9 mouse cellular contexts compared by ENCODE assay signal in genomic region chr4:136648922-136649479, GRCm38 (mm10). TPM values are rescaled to one million over a fixed set of nuclear protein-coding genes. Genes with fewer than 3 reads are reported as not detected.
DNase-seq lines count a peak whose midpoint lies in the region; ATAC-seq and TF ChIP-seq lines count a peak whose summit lies in the region.
"Had no signal": no experiment of that assay in that cellular context is flagged by ENCODE, and none has a peak within 500 bp of the region (broad histone marks: within the 10 kb centered on the region; RNA-seq: fewer than 3 reads in every experiment).

No protein-coding gene starts in this region.

- no peaks in the 10 kb centered on the region for H3K9me3 ChIP-seq in embryonic facial prominence, embryonic 14.5 days (ENCODE audit: control insufficient read depth, low read length)
- H3K9me3 ChIP-seq in heart, embryonic 11.5 days (replicated peaks; ENCODE audit: control insufficient read depth, low read length): peaks cover 3% of the 10 kb centered on the region; the same call in 1 of the 2 replicates
- no peaks in the 10 kb centered on the region for H3K9me3 ChIP-seq in kidney, postnatal 0 days (replicated peaks; ENCODE audit: low read length)
- no peaks in the 10 kb centered on the region for H3K9me3 ChIP-seq in neural tube, embryonic 11.5 days (ENCODE audit: control insufficient read depth, low read length)

- H3K4me3 ChIP-seq in embryonic facial prominence, embryonic 14.5 days (ENCODE audit: low read depth, low read length): peak overlapping the region; percentile 14; the same call in 1 of the 2 replicates
- peak overlapping the region; percentile 10; the same call in 1 of the 2 replicates for H3K4me3 ChIP-seq in heart, embryonic 11.5 days (ENCODE audit: low read depth, low read length)
- no peak overlapping the region for H3K4me3 ChIP-seq in kidney, postnatal 0 days (replicated peaks; ENCODE audit: low read depth, low read length)
- no peak overlapping the region for H3K4me3 ChIP-seq in liver, adult 2 months (ENCODE audit: insufficient read depth, low read depth, low read length)
- no peak overlapping the region for H3K4me3 ChIP-seq in neural tube, embryonic 11.5 days (ENCODE audit: low read depth, low read length)
- H3K4me3 ChIP-seq: erythroblast, embryonic 14.5 days had no signal

- WGBS in embryonic facial prominence, embryonic 14.5 days: 6% methylated on average over 11 of the region's 11 CpGs
- 13% methylated on average over 11 of the region's 11 CpGs for WGBS in heart, embryonic 11.5 days (ENCODE audit: insufficient replicate concordance)
- 4% methylated on average over 11 of the region's 11 CpGs for WGBS in kidney, postnatal 0 days
- WGBS in liver, adult 2 months: 21% methylated on average over 11 of the region's 11 CpGs
- WGBS in neural tube, embryonic 11.5 days: 11% methylated on average over 11 of the region's 11 CpGs

- H3K79me2 ChIP-seq in liver, adult 2 months (ENCODE audit: control insufficient read depth, insufficient read depth, low read length): no peaks in the 10 kb centered on the region

- H3K36me3 ChIP-seq in embryonic facial prominence, embryonic 14.5 days (ENCODE audit: control insufficient read depth, insufficient read depth, low read length): no peaks in the 10 kb centered on the region
- no peaks in the 10 kb centered on the region for H3K36me3 ChIP-seq in heart, embryonic 11.5 days (ENCODE audit: control insufficient read depth, insufficient read depth, low read length)
- no peaks in the 10 kb centered on the region for H3K36me3 ChIP-seq in kidney, postnatal 0 days (ENCODE audit: insufficient read depth, low read length)
- H3K36me3 ChIP-seq in liver, adult 2 months (ENCODE audit: control insufficient read depth, insufficient read depth, low read length): no peaks in the 10 kb centered on the region
- no peaks in the 10 kb centered on the region; the same call in 1 of the 2 replicates for H3K36me3 ChIP-seq in neural tube, embryonic 11.5 days (ENCODE audit: control insufficient read depth, insufficient read depth, low read length)

- peak; percentile 62 for DNase-seq in A20 (ENCODE audit: low read depth, low spot score)
- DNase-seq in adrenal gland, postnatal 25 days: peak; percentile 83
- peak; percentile 79 for DNase-seq in embryonic facial prominence, embryonic 14.5 days (ENCODE audit: low spot score)
- DNase-seq in kidney, postnatal 0 days (ENCODE audit: low spot score): peak; percentile 87
- DNase-seq in liver, adult 2 months (ENCODE audit: extremely low read depth, low read depth, low spot score): peak; percentile 22
- DNase-seq in neural tube, embryonic 11.5 days (ENCODE audit: low spot score): peak; percentile 85
- DNase-seq in testis, postnatal 10 days (ENCODE audit: low spot score): peak; percentile 96

- TF ChIP-seq POLR2A in liver, adult 2 months (IDR thresholded peaks at IDR 0.05; ENCODE audit: extremely low read depth, insufficient read depth, low read length): no peak

- peaks cover 13% of the 10 kb centered on the region for H3K4me1 ChIP-seq in embryonic facial prominence, embryonic 14.5 days (ENCODE audit: control insufficient read depth, insufficient read depth, low read length)
- peaks cover 18% of the 10 kb centered on the region for H3K4me1 ChIP-seq in heart, embryonic 11.5 days (ENCODE audit: control insufficient read depth, insufficient read depth, low read length)
- 0 out of 2 replicates have a peak, but pooled peaks cover 5% of the 10 kb centered on the region for H3K4me1 ChIP-seq in kidney, postnatal 0 days (replicated peaks; ENCODE audit: insufficient read depth, low read length)
- H3K4me1 ChIP-seq in liver, adult 2 months (ENCODE audit: control insufficient read depth, insufficient read depth, low read length): no peaks in the 10 kb centered on the region
- H3K4me1 ChIP-seq in neural tube, embryonic 11.5 days (ENCODE audit: control insufficient read depth, insufficient read depth, low read length): no peaks in the 10 kb centered on the region

- peak overlapping the region; percentile 50 for H3K4me2 ChIP-seq in embryonic facial prominence, embryonic 14.5 days (ENCODE audit: low read depth, low read length)
- H3K4me2 ChIP-seq in heart, embryonic 11.5 days: peak overlapping the region; percentile 49
- H3K4me2 ChIP-seq in kidney, postnatal 0 days (ENCODE audit: low read length): peak overlapping the region; percentile 24
- no peak overlapping the region for H3K4me2 ChIP-seq in neural tube, embryonic 11.5 days (ENCODE audit: low read depth)

- peak; percentile 38 for ATAC-seq in embryonic facial prominence, embryonic 14.5 days (ENCODE audit: low read depth)
- ATAC-seq in heart, embryonic 11.5 days (replicated peaks; ENCODE audit: insufficient number of reproducible peaks, low FRiP score, low TSS enrichment): no peak
- ATAC-seq in kidney, postnatal 0 days (replicated peaks; ENCODE audit: low FRiP score, low read depth): peak; percentile 53; the same call in 1 of the 2 replicates
- 0 out of 2 replicates have a peak, but pooled peaks have one; percentile 35 for ATAC-seq in neural tube, embryonic 11.5 days (ENCODE audit: insufficient read depth, low FRiP score, low TSS enrichment)

- no peaks in the 10 kb centered on the region for H3K27me3 ChIP-seq in embryonic facial prominence, embryonic 14.5 days (replicated peaks; ENCODE audit: control insufficient read depth, insufficient read depth, low read length)
- peaks cover 5% of the 10 kb centered on the region for H3K27me3 ChIP-seq in heart, embryonic 11.5 days (ENCODE audit: control insufficient read depth, insufficient read depth, low read length)
- H3K27me3 ChIP-seq in kidney, postnatal 0 days (ENCODE audit: insufficient read depth, low read length): no peaks in the 10 kb centered on the region
- no peaks in the 10 kb centered on the region for H3K27me3 ChIP-seq in liver, adult 2 months (ENCODE audit: control insufficient read depth, insufficient read depth, low read length)
- H3K27me3 ChIP-seq in neural tube, embryonic 11.5 days (ENCODE audit: control insufficient read depth, insufficient read depth, low read length): no peaks in the 10 kb centered on the region

- H3K27ac ChIP-seq in embryonic facial prominence, embryonic 14.5 days (replicated peaks; ENCODE audit: low read depth, low read length): peak overlapping the region; percentile 65
- no peak overlapping the region for H3K27ac ChIP-seq in heart, embryonic 11.5 days (ENCODE audit: low read depth, low read length)
- H3K27ac ChIP-seq in kidney, postnatal 0 days: no peak overlapping the region
- H3K27ac ChIP-seq in liver, adult 2 months (replicated peaks; ENCODE audit: insufficient read depth, low read depth, low read length): no peak overlapping the region
- H3K27ac ChIP-seq in neural tube, embryonic 11.5 days (ENCODE audit: low read depth, low read length): no peak overlapping the region

- peak overlapping the region; percentile 22; the same call in 1 of the 2 replicates for H3K9ac ChIP-seq in embryonic facial prominence, embryonic 14.5 days (ENCODE audit: low read depth, low read length)
- H3K9ac ChIP-seq in heart, embryonic 11.5 days (ENCODE audit: low read depth, low read length): no peak overlapping the region
- no peak overlapping the region for H3K9ac ChIP-seq in kidney, postnatal 0 days (ENCODE audit: low read depth, low read length)
- H3K9ac ChIP-seq in liver, adult 2 months (ENCODE audit: low read depth, low read length): no peak overlapping the region
- no peak overlapping the region for H3K9ac ChIP-seq in neural tube, embryonic 11.5 days (ENCODE audit: low read length)

- peak; percentile 96 for TF ChIP-seq CTCF in kidney, postnatal 0 days (IDR thresholded peaks at IDR 0.05; ENCODE audit: low read depth)
- TF ChIP-seq CTCF in liver, adult 2 months (IDR thresholded peaks at IDR 0.05; ENCODE audit: low read depth, low read length): peak; percentile 93

RNA-seq across cellular contexts. Expression of gene Lactbl1, which starts 26.6 kb away (rescaled TPM):
- not detected in 2 replicates for total RNA-seq in adrenal gland, postnatal 25 days (2021)
- polyA plus RNA-seq in embryonic facial prominence, embryonic 14.5 days (2014; fragmentation: Nextera tagmentation; extraction: Ambion mirVana): not detected in 2 replicates
- polyA plus RNA-seq in heart, embryonic 11.5 days (2014; fragmentation: Nextera tagmentation; extraction: Ambion mirVana): not detected in 2 replicates
- not detected in 2 replicates for polyA plus RNA-seq in kidney, postnatal 0 days (2015; fragmentation: Nextera tagmentation; extraction: Ambion mirVana)
- total RNA-seq in liver, adult 2 months (2014; rRNA removed): not detected in 2 replicates
- polyA plus RNA-seq in liver, adult 2 months (2012; rRNA removed): not detected in 2 replicates
- polyA plus RNA-seq in neural tube, embryonic 11.5 days (2014; fragmentation: Nextera tagmentation; extraction: Ambion mirVana): not detected in 2 replicates

RNA-seq across cellular contexts. Expression of gene Tex46, which starts 38.8 kb away (rescaled TPM):
- total RNA-seq in adrenal gland, postnatal 25 days (2021): not detected in 2 replicates
- not detected in 2 replicates for polyA plus RNA-seq in embryonic facial prominence, embryonic 14.5 days (2014; fragmentation: Nextera tagmentation; extraction: Ambion mirVana)
- polyA plus RNA-seq in heart, embryonic 11.5 days (2014; fragmentation: Nextera tagmentation; extraction: Ambion mirVana): not detected in 2 replicates
- polyA plus RNA-seq in kidney, postnatal 0 days (2015; fragmentation: Nextera tagmentation; extraction: Ambion mirVana): not detected in 2 replicates
- total RNA-seq in liver, adult 2 months (2014; rRNA removed): not detected in 2 replicates
- not detected in 2 replicates for polyA plus RNA-seq in liver, adult 2 months (2012; rRNA removed)
- polyA plus RNA-seq in neural tube, embryonic 11.5 days (2014; fragmentation: Nextera tagmentation; extraction: Ambion mirVana): not detected in 2 replicates
- polyA plus RNA-seq: erythroblast, embryonic 14.5 days had no signal

RNA-seq across cellular contexts. Expression of gene Kdm1a, which starts 46.5 kb away (rescaled TPM):
- 44.2 and 59.3 TPM in 2 replicates for total RNA-seq in adrenal gland, postnatal 25 days (2021)
- 48.6 and 54.1 TPM in 2 replicates for polyA plus RNA-seq in embryonic facial prominence, embryonic 14.5 days (2014; fragmentation: Nextera tagmentation; extraction: Ambion mirVana)
- 38.9 and 41.1 TPM in 2 replicates for polyA plus RNA-seq in heart, embryonic 11.5 days (2014; fragmentation: Nextera tagmentation; extraction: Ambion mirVana)
- polyA plus RNA-seq in kidney, postnatal 0 days (2015; fragmentation: Nextera tagmentation; extraction: Ambion mirVana): 28.8 TPM in 2 replicates
- 10.0 and 10.9 TPM in 2 replicates for total RNA-seq in liver, adult 2 months (2014; rRNA removed)
- 6.7 and 8.8 TPM in 2 replicates for polyA plus RNA-seq in liver, adult 2 months (2012; rRNA removed)
- polyA plus RNA-seq in neural tube, embryonic 11.5 days (2014; fragmentation: Nextera tagmentation; extraction: Ambion mirVana): 101 and 102 TPM in 2 replicates

Comparison
In these comparisons a context has a peak if more than half of its experiments do, and no peak if none do; other contexts are left out.
1. DNase-seq: peak in every context shown above with its lines; median percentile 96 in testis, postnatal 10 days; 87 in kidney, postnatal 0 days; 85 in neural tube, embryonic 11.5 days; 83 in adrenal gland, postnatal 25 days; 79 in embryonic facial prominence, embryonic 14.5 days; 62 in A20; 22 in liver, adult 2 months.
2. H3K4me3 ChIP-seq: peak in embryonic facial prominence, embryonic 14.5 days (single experiment) and heart, embryonic 11.5 days (single experiment); none in kidney, postnatal 0 days (single experiment), liver, adult 2 months (single experiment) and neural tube, embryonic 11.5 days (single experiment).